Mouse (Mus musculus) neural tube, embryonic 12.5 days (tissue): ENCODE measurements around the gene Bod1. TPM values are rescaled to one million over a fixed set of nuclear protein-coding genes. Genes with fewer than 3 reads are reported as not detected.

ENCODE experiments used
- ATAC-seq: fragments of 200-750 bp; cut with Nextera tagmentation; 2 replicates; pipeline ENCODE4 v1.8.0; 2017; ENCODE audit warnings: low read depth, mild to moderate bottlenecking, moderate TSS enrichment, moderate library complexity; ENCODE audit not compliant: low FRiP score
- H3K27ac ChIP-seq: fragments of 300-500 bp; sonication (generic); 2 replicates; pipeline ENCODE4 v1.5.1; 2016
- H3K27me3 ChIP-seq: fragments of 300-500 bp; sonication (generic); replicated peaks from 2 replicates; pipeline ENCODE4 v1.6.1; 2016; ENCODE audit warnings: mild to moderate bottlenecking
- H3K36me3 ChIP-seq: fragments of 300-500 bp; sonication (generic); 2 replicates; pipeline ENCODE4 v1.6.1; 2016; ENCODE audit warnings: mild to moderate bottlenecking
- H3K4me1 ChIP-seq: fragments of 300-500 bp; sonication (generic); 2 replicates; pipeline ENCODE4 v1.6.1; 2016
- H3K4me2 ChIP-seq: fragments of 300-500 bp; sonication (generic); replicated peaks from 2 replicates; pipeline ENCODE4 v1.6.1; 2016; ENCODE audit warnings: mild to moderate bottlenecking
- H3K4me3 ChIP-seq: fragments of 300-500 bp; sonication (generic); 2 replicates; pipeline ENCODE4 v1.5.1; 2016
- H3K9ac ChIP-seq: fragments of 300-500 bp; sonication (generic); 2 replicates; pipeline ENCODE4 v1.6.1; 2016; ENCODE audit warnings: mild to moderate bottlenecking
- H3K9me3 ChIP-seq: fragments of 300-500 bp; sonication (generic); 2 replicates; pipeline ENCODE4 v1.6.1; 2016; ENCODE audit warnings: mild to moderate bottlenecking
- WGBS: fragments of 180-500 bp; shearing (Covaris S2); methylation state at CpG from one replicate; pipeline ENCODE4 v1.1.7; 2016; 5-methylcytosine and 5-hydroxymethylcytosine counted together
- polyA plus RNA-seq: library from polyadenylated mRNA; unstranded; fragments of >200 nt; fragmentation: Nextera tagmentation; extraction: Ambion mirVana; gene quantifications from 2 replicates; pipeline ENCODE4 v1.2.1, GENCODE M21; 2016

Bod1 gene
- polyA plus RNA-seq: 163 and 173 TPM in 2 replicates

DNA sequence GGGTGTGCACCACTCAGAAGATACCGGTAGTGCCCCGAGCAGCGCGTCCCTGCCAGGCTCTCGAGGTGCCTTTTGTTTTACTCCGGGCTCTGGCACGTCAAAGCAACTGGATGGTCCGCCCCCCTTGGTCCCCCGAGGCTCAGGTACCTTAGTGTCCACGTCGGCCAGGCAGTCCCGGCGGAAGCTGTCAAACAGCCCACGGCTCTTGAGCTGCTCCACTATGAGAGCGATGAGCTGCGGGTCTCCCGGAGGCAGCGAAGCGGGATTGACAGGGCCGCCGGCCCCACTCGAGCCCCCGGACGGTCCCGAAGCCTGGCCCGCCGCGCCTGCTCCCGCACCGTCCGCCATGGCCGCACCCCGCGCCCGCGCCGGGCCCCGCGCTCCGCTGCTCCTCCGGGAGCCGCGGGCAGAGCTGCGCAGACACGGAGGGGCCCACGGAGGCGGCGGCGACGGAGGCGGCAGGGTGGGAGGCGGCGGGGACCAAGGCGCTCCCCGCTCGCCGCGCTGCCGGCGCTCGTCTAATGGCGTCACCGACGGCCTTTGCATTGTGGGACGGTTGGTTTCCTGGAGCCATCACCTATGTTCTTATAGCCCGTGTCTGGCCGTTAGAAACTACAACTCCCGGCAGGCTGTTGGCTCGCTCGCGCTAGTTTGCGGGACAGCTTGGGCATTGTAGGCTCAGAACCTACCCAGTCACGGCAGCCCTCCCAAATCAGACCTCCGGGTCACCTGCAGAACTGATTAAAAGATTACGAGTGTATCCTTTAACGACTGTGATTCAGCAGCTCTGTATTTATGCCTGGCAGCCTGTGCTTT is at the start of gene Bod1:
Bod1 (minus strand) TSS at position 532 of the 816 bp plus-strand sequence.
- peaks cover 14% of the 10 kb centered on the region for H3K4me1 ChIP-seq
- no peaks in the 10 kb centered on the region for H3K9me3 ChIP-seq
- peaks cover 28% of the 10 kb centered on the region for H3K36me3 ChIP-seq
- 0 out of 2 replicates have a peak within 1 kb of the TSS, but pooled peaks have one; percentile 26 for H3K27ac ChIP-seq
- H3K27me3 ChIP-seq: no peaks in the 10 kb centered on the region
- under 1% methylated on average over 65 of the region's 76 CpGs for WGBS
- peak within 1 kb of the TSS; percentile 95 for H3K9ac ChIP-seq
- peak; percentile 96 for ATAC-seq
- H3K4me3 ChIP-seq: peak within 1 kb of the TSS; percentile 97
- peak within 1 kb of the TSS; percentile 69 for H3K4me2 ChIP-seq

DNA sequence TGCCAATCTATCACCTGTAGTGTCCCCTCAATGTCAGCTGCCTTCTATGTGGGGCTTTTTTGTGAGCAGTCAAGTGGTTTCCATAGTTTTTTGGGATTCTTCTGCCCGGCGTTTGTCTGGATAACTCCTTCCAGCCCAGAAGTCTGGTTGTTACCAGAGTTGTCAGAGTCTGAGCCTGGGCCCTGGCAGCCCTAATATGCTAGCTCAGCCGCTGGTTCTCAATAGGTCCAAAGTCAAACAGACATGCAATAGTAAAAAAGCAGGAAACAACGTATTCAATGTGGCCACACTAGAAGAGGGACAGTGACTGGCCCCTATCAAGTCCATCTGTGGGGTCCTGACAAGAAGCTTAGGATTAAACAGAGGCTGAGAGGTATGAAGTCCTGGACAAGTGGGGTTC is 47.4 kb upstream of the Bod1 start:
- Histone ChIP-seq H3K4me3 (no peak overlapping the region), H3K4me2 (no peak overlapping the region), H3K36me3 (no peaks in the 10 kb centered on the region), H3K9ac (no peak overlapping the region), H3K27me3 (no peaks in the 10 kb centered on the region), H3K27ac (no peak overlapping the region), H3K9me3 (no peaks in the 10 kb centered on the region), H3K4me1 (no peaks in the 10 kb centered on the region; the same call in 1 of the 2 replicates)
- WGBS: 91% methylated on average over 4 of the region's 4 CpGs
- ATAC-seq: no peak

DNA sequence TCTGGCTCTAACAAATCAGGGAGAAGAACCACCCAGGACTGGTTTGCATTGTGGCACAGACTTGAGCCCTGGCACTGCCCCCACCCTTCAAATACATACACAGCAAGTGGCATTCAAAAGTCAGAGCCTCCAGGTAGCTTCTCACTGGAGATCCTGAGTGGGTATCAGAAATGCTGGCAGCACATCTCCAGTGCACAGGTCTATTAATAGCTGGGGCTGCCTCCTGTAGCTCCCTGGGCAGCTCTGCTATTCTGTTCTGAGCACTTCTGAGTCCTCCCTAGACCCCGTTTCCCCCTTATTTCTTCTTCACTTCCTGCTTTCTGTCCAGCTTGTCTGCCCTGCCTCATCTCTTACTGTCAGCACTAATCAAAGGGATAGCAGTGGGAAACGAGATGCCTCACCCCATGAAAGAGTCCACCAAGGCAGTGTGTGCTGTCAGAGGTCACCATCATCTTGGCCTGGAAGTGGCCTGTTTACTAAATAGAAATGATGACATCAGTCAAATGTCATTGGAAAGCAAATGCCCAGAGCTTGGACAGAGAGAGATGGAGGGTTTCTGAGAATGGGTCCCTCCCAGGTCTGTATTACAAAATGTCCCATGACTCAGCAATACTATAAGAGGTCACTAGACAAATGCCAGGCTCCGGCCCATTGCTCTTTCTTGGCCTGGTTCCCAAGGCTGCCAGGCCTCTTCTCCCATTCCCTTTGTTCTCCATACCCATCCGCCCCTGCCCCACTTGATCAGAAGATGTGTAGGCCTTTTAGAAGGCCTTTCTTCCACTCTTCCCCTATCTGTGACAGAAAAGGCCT is 46.4 kb upstream of the Bod1 start:
- Histone ChIP-seq H3K9me3 (no peaks in the 10 kb centered on the region), H3K9ac (no peak overlapping the region), H3K27me3 (no peaks in the 10 kb centered on the region), H3K27ac (no peak overlapping the region), H3K4me3 (no peak overlapping the region), H3K4me2 (no peak overlapping the region), H3K4me1 (peaks cover 4% of the 10 kb centered on the region; the same call in 1 of the 2 replicates), H3K36me3 (no peaks in the 10 kb centered on the region)
- no peak for ATAC-seq
- 67% methylated on average over 4 of the region's 4 CpGs for whole genome bisulfite sequencing

DNA sequence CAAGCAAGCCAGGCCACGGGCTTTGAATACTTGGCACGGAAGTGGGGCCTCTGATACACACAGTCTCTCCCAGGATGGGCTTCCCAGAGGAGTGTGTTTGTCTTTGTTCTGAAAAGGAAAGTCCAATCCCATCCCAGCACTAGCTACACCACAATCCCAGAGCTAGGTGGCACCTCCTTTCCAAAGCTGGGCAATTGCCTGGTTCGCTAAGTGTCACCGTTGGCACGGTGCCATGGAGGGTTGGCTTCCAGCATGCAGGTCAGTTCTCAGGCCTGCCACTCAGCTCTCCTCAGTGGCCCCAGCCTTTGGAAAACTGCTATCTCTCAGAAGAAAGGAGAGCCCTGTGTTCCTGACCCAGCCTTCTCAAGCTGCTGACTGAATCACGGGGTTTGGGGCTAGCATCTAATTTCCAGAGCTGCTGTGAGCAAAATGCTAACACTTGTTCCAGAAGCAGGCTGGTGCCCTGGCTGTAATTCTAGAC is 42.0 kb upstream of the Bod1 start:
- H3K9ac ChIP-seq: no peak overlapping the region
- no peak overlapping the region for H3K4me3 ChIP-seq
- peaks cover 4% of the 10 kb centered on the region; the same call in 1 of the 2 replicates for H3K4me1 ChIP-seq
- H3K27me3 ChIP-seq: no peaks in the 10 kb centered on the region
- H3K4me2 ChIP-seq: no peak overlapping the region
- H3K9me3 ChIP-seq: no peaks in the 10 kb centered on the region
- WGBS: 80% methylated on average over 6 of the region's 6 CpGs
- no peak overlapping the region for H3K27ac ChIP-seq
- peak; percentile 52; the same call in 1 of the 2 replicates for ATAC-seq
- H3K36me3 ChIP-seq: no peaks in the 10 kb centered on the region

DNA sequence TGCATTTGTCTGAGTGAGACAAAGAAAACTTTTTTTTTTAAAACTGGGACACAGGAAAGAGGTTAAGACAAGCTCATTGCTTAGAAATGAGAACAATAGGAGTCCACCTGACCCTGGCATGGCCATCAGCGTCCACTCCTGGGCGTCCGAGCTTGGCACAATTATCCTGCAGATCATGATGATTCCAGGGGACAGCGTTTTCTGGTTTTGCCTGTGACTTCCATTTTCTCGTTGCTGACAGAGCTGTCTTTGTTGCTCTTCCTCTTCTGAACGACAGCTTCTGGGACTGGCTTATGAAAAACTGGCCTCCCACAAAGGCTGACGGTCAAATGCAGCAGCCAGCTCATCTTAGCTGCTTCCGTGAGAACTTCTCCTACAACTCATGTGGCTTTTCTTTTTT is 41.4 kb upstream of the Bod1 start:
- H3K4me3 ChIP-seq: no peak overlapping the region
- no peaks in the 10 kb centered on the region for H3K9me3 ChIP-seq
- WGBS: 49% methylated on average over 8 of the region's 8 CpGs
- no peaks in the 10 kb centered on the region for H3K27me3 ChIP-seq
- H3K4me2 ChIP-seq: no peak overlapping the region
- no peak for ATAC-seq
- H3K36me3 ChIP-seq: no peaks in the 10 kb centered on the region
- no peak overlapping the region for H3K9ac ChIP-seq
- H3K4me1 ChIP-seq: peaks cover 4% of the 10 kb centered on the region; the same call in 1 of the 2 replicates
- no peak overlapping the region for H3K27ac ChIP-seq

DNA sequence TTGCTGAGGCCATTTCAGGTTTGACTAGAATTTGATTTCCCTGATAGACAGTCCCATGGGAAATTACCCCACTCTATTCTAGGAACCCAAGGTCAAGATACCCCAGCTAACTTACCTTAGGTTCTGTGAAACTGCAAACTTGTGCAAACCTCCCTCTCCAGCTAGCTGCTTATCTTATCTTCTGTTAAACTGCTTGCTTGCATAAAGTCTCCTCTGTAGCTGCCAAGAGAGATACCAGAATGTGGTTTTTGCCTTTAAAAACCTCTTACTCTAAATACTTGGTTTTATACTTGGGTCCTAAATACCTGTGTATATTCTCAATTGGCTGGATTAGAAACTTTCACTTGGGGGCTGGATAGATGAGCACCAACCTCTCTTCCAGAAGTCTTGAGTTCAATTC is 36.1 kb upstream of the Bod1 start:
- peaks cover 8% of the 10 kb centered on the region for H3K9me3 ChIP-seq
- no peak for ATAC-seq
- H3K27ac ChIP-seq: no peak overlapping the region
- no peaks in the 10 kb centered on the region for H3K36me3 ChIP-seq
- no peak overlapping the region for H3K9ac ChIP-seq
- no peak overlapping the region for H3K4me3 ChIP-seq
- no peak overlapping the region for H3K4me2 ChIP-seq
- H3K27me3 ChIP-seq: no peaks in the 10 kb centered on the region
- no peaks in the 10 kb centered on the region for H3K4me1 ChIP-seq

DNA sequence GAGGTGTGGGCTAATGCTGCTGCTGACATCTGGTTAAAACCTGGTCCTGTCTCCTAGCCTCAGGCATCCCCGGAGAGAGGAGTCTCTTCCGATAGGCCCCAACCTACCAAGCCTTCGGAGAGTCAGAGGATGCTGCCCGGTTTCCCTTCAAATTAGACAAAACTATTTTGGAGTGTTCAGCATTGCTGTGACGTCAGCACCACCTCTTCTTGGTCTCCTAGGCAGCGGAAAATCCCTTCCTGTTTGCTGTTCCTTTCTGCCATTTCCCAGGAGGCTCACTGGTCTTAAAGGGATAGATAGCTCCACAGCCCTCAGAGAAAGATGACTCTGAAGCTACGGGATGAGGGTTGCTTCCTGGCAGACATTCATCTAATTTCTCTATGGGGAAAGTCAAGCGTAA is 31.5 kb upstream of the Bod1 start:
- Histone ChIP-seq H3K9ac (no peak overlapping the region), H3K27me3 (no peaks in the 10 kb centered on the region), H3K4me2 (no peak overlapping the region), H3K4me1 (no peaks in the 10 kb centered on the region), H3K27ac (no peak overlapping the region), H3K36me3 (no peaks in the 10 kb centered on the region), H3K4me3 (no peak overlapping the region), H3K9me3 (peaks cover 8% of the 10 kb centered on the region)
- WGBS: 70% methylated on average over 8 of the region's 8 CpGs
- no peak for ATAC-seq

DNA sequence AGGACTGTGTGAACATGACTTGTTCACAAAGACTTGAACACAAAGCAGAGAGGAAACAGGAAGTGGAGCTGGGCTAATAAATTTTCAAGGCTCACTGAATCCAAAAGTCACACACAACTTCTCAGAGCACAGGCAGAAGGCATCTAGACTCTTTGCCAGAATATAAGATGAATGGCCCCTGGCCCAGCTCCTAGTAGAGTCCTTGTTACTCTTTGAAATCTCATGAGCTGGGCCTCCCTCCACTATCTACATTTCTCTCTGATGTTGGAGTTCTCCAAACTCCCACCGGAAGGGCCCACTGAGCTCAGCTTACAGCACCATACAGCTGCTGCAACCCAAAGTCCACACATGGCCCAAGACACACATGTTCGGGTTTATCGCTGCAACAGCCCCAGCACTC is 30.2 kb upstream of the Bod1 start:
- WGBS: 96% methylated on average over 3 of the region's 3 CpGs
- Histone ChIP-seq H3K4me3 (no peak overlapping the region), H3K4me2 (no peak overlapping the region), H3K4me1 (no peaks in the 10 kb centered on the region), H3K27ac (no peak overlapping the region), H3K36me3 (no peaks in the 10 kb centered on the region), H3K27me3 (no peaks in the 10 kb centered on the region), H3K9me3 (no peaks in the 10 kb centered on the region), H3K9ac (no peak overlapping the region)
- ATAC-seq: no peak

DNA sequence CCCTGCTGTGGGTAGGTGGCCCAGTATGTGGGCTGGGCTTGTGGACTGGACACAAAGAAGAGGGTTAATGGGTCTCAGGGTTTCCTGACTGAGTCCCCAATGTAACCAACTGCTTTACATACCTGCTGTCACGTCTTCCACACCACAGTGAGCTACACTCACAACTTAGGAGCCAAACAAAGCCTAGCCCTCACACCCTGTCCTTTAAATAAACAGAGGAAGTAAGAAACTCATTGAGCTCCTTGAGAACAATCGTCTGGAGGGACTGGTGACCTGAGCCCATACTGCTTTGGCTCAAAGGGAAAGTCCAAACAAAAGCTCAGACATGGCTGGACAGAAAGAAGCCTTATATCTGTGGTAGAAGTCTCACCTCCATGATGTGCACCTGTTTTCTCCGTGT is 27.8 kb upstream of the Bod1 start:
- no peak overlapping the region for H3K4me3 ChIP-seq
- no peak overlapping the region for H3K9ac ChIP-seq
- ATAC-seq: no peak
- no peak overlapping the region for H3K27ac ChIP-seq
- H3K27me3 ChIP-seq: no peaks in the 10 kb centered on the region
- H3K4me1 ChIP-seq: no peaks in the 10 kb centered on the region
- WGBS: 71% methylated on average over 3 of the region's 3 CpGs
- no peak overlapping the region for H3K4me2 ChIP-seq
- H3K36me3 ChIP-seq: no peaks in the 10 kb centered on the region
- H3K9me3 ChIP-seq: no peaks in the 10 kb centered on the region

DNA sequence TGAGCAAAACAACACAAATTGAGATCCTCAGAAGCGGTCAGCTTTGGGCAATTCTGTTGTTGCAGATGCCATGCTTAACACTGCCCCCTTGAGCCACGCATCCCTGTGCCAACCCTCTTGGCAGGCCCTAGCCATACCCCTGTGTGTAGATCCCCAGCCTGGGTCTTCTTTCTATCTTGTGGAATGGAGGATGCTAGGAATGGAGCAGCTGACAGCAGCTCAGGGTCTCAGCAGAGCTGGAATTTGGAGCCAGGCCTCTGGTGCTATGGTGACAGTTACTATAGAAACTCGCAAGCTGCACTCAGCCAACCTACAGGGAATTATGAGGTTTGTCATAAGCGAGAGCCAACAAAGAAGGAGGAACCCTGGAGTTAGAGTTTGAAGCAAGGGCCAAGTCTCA is 23.1 kb upstream of the Bod1 start:
- Histone ChIP-seq H3K27me3 (no peaks in the 10 kb centered on the region), H3K4me3 (no peak overlapping the region), H3K9me3 (no peaks in the 10 kb centered on the region), H3K4me2 (no peak overlapping the region), H3K36me3 (no peaks in the 10 kb centered on the region), H3K4me1 (no peaks in the 10 kb centered on the region), H3K9ac (no peak overlapping the region), H3K27ac (no peak overlapping the region)
- 86% methylated on average over 4 of the region's 4 CpGs for WGBS
- ATAC-seq: peak; percentile 39; the same call in 1 of the 2 replicates

DNA sequence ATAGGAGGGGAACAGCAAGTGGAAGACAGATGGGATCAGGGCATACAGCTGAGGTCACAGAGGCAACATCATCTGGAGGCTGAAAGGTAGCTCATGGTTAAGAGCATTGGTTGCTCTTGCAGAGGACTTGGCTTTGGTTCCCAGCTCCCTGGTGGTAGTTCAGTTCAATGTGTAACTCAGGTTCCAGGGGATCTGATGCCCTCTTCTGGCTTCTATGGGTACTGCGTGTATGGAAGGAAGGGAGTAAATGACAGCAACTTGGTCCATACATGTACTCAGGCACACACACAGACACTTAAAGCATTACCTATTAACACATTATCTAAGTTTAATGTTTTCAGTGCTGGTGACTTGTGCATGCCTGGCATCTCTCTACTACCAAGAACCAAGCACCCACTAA is 22.4 kb upstream of the Bod1 start:
- H3K27ac ChIP-seq: no peak overlapping the region
- H3K9ac ChIP-seq: no peak overlapping the region
- H3K36me3 ChIP-seq: no peaks in the 10 kb centered on the region
- H3K27me3 ChIP-seq: no peaks in the 10 kb centered on the region
- no peaks in the 10 kb centered on the region for H3K9me3 ChIP-seq
- ATAC-seq: no peak
- WGBS: 93% methylated on average over 1 of the region's 1 CpGs
- no peak overlapping the region for H3K4me2 ChIP-seq
- H3K4me1 ChIP-seq: no peaks in the 10 kb centered on the region
- no peak overlapping the region for H3K4me3 ChIP-seq

DNA sequence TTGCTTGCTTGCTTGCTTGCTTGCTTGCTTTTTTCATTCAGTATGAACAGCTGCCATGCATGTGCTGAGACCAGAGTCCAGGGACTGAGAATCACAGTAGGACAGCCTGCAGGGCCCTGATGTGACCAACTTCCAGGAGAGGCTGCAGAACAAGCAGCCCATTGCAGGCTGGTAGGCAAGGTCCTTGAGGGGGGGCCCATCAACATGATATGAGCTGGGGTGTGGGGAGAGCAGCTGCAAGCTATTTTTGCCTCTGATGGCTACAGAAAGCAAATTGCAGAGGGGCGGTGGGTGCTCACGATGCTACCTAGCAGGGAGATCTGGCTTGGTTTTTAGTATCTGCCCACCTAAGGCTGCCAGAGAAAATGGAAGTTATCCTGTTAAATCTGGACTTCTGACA is 21.6 kb upstream of the Bod1 start:
- no peak overlapping the region for H3K4me3 ChIP-seq
- no peaks in the 10 kb centered on the region for H3K36me3 ChIP-seq
- no peak for ATAC-seq
- H3K4me2 ChIP-seq: no peak overlapping the region
- 96% methylated on average over 2 of the region's 2 CpGs for WGBS
- no peak overlapping the region for H3K9ac ChIP-seq
- no peaks in the 10 kb centered on the region for H3K27me3 ChIP-seq
- no peak overlapping the region for H3K27ac ChIP-seq
- no peaks in the 10 kb centered on the region for H3K9me3 ChIP-seq
- H3K4me1 ChIP-seq: no peaks in the 10 kb centered on the region
